Mouse (Mus musculus) adrenal gland, adult (tissue): ENCODE measurements at regions not wholly inside any gene's neighbourhood (a gene's known extent, or its start where the extent isn't known, plus 50 kb on each side); places are given as distances from the start of the nearest gene placed in this dataset.

Source experiments
- DNase-seq, 2 experiments: peaks; one replicate each; pipeline ENCODE4 v3.0.0; 2022 to 2023; ENCODE audit warnings: low spot score in 1 of 2; ENCODE audit not compliant: inconsistent age in 2 of 2

- no peak for DNase-seq
Measured at GRCm38 (mm10) chr15:87089827-87090226, 454.3 kb upstream of the Fam19a5 start.

- no peak for DNase-seq
Measured at GRCm38 (mm10) chr15:87091048-87091777, 452.9 kb upstream of the Fam19a5 start.

DNA sequence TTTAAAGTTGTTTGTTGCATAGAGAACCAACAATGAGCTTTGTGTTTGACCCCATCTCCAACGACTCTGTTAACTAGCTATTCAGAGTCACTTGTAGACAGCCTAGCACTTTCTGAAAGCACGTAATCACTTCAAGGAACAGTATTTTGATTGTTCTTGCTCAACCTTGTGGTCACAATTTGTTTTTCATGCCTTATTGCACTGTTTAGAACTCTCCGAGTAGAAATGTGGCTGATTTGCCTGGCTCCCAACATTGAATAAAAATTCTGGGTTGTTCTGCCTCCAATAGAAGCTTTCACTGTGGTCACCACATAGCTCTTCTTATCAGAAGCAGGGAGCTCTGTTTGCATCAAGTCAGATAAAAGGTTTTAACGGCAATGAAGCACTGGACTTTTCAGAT lies 446.9 kb upstream of the Fam19a5 start:
- DNase-seq, result no peak

DNA sequence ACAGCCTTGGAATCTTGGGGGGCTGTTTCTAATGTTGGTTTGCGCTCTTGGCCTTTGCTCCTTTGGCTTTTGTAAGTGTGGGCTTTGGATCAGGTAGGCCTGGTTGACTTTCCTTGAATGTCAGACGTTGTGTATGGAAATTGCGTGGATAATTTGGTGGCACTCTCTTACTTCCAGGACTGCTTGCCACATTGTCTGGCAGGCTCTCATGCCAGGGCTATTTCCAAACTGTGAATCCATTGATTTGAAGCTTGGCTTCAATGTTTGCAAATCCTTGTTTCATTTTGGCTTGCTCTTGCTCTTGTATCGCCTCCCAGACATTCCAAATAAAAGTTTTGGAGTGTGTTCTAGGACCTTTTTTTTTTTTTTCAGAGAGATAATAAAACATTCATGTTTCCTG lies 443.0 kb upstream of the Fam19a5 start:
- DNase-seq, result no peak

DNA sequence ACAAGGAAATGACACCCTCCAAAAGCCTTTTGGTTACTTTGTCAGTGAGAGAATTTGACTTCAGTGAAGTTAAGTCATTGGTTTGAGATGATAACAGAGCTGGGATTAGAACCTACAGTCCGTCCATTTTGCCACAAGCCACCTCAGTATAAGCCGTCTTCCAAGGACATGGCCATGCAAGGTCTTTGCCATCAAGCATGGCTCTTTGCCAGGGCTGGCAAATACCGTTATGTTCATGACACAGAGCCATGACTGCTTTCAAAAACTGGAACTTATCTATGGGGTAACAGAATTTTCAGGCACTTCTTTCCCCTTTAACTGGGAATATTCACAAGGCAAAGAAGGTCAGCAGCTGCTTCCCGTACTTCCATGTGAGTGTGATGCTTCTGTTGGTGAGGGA lies 441.9 kb upstream of the Fam19a5 start:
- peak in 1 of 2 experiments; percentile 41 for DNase-seq

DNA sequence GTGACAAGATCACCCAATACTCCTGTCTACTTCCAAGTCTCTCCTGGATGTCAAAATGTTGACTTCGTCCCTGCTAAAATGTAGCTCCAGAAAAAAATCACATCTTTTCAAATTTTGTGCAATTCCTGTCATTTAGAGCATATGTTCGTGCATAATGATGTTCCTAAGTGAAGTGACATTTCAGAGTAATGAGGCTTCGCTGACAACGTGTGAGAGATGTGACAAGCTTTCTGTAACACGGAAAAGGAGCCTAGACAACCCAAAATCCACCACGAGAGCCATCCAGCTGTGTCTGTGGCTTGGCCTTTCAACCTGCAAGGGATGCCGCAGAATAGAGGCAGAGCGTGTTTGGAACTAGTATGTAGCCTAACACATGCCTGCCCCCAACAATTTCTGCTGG lies 438.1 kb upstream of the Fam19a5 start:
- DNase-seq, result no peak

DNA sequence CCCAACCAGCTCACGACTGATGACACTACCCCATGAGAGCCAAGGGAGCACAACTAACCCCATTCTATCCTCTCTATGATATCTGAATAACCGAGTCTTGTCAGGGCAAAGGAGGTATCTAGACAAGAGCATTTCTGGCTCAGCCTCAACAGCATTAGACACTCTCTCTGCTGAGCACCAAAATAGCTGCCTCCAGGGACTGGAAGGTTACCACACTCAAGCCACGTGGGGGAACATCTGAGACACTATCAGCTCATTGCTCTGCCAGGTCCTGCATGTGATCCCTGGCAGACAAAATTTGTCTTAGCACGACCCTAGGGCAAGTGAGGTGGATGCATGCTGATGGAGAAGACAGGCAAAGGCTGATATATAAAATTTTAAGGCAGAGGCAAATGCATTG lies 436.4 kb upstream of the Fam19a5 start:
- no peak for DNase-seq

GRCm38 (mm10) chr15:87108411-87108810 lies 435.7 kb upstream of the Fam19a5 start:
- DNase-seq, result no peak

GRCm38 (mm10) chr15:87122656-87123055 lies 421.4 kb upstream of the Fam19a5 start:
- DNase-seq, result no peak

DNA sequence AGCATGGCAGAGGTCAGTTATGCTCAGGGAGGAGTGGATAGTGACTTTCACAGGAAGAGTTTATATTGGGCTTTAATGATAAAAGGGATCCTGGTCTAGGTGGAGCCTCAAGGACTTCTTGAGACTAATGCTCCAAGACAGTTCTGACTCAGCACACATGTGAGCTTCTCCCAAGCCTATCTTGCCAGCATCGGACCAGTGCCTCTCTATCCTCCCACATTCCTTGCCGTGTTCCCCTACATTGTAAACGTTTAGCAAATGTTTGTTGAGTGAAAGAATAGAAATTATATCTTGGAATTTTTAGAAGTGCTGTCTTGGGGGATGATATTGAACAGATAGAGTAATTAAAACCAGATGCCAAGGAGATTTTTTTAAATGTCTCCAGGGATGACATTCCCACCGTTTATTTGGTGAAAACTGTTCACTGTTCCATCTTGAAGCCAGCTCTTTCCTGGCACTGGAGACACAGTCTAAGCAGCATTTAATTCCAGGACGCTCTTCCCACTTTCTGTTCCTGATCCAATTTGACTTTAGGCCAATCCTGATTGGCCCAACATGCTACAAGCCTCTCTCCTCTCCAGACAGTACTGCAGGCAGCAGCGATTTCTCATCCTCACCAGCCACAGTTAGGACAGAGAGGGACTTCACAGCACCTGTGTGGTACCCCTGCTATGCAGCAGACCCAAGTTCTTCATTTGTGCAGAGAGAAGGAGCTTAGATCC lies 418.5 kb upstream of the Fam19a5 start:
- no peak for DNase-seq

GRCm38 (mm10) chr15:87138870-87139269 lies 405.2 kb upstream of the Fam19a5 start:
- DNase-seq, result no peak

DNA sequence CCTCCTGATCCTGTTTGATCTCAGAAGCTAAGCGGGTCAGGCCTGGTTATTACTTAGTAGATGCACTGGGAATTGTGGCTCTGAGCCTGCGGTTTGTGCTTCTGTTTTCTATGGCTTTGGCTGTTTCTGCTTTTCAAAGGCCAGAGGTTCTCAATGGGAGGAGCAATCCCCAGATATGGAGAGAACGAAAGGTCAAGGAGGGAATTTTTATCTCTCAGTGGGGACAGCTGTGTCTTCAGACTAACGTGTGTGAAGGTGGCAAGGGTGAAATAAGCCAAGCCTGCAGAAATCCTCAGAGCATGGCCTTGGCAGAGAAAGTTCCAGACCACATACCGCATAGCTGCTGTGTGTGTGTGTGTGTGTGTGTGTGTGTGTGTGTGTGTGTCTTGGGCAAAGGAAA lies 375.0 kb upstream of the Fam19a5 start:
- peak; percentile 67 to 76 for DNase-seq

DNA sequence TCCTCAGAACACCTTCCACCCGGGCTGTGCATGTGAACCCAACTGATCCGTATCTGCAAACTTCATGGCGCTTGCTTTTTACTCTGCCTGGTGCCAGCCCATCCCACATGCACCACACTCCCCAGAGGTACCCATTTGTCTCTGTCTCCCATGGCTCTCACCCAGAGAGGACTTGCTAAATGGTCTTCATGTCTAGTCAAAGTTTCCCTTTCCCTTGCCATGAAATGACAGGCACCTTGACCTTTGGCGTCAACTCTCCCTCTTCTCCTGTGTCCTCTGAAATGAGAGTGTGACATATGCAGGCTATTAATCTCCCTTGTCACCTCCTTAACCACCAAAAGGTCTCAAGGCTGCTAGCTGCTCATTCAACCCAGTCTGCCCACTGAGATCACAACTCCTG lies 373.2 kb upstream of the Fam19a5 start:
- peak; percentile 55 to 82 for DNase-seq

DNA sequence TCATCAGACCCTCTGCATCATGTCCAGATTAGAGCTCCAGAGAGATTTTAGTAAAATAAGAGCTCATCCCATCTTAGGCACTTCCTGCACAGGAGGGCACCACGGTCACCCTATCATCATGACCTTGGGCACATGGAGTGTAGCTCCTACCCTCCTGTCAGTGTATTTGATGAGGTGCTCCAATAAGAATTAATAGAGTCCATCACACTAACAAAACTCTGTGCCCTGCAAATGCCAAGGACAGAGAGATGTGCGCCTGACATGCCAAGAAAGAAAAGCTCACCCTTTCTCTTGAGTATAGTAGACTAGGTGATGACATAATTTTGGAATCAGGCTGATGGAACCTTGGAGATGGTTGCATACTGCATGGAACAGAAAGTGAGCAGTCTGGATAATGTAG lies 371.0 kb upstream of the Fam19a5 start:
- peak; percentile 53 to 66 for DNase-seq

DNA sequence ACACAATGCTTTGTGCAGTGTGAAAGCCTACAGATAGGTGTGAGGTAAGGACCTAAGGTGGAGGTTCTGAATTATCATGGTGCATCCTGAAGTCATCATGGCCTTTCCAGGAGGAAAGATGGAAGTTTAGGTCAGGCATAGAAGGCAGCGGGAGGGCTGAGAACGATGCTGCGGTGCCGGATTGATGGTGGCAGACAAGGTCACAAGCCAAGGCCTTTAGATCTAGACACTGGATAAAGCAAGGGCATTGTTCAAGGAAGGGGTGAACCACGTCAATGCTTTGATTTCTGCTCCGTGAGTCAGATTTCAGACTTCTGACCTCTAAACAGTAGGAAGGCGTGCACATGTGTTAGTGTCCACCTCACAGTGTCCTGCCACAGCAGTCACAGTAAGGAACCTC lies 365.5 kb upstream of the Fam19a5 start:
- peak; percentile 79 to 88 for DNase-seq

GRCm38 (mm10) chr15:87180836-87181235 lies 363.3 kb upstream of the Fam19a5 start:
- no peak for DNase-seq

GRCm38 (mm10) chr15:87184248-87184647 lies 359.9 kb upstream of the Fam19a5 start:
- no peak for DNase-seq

DNA sequence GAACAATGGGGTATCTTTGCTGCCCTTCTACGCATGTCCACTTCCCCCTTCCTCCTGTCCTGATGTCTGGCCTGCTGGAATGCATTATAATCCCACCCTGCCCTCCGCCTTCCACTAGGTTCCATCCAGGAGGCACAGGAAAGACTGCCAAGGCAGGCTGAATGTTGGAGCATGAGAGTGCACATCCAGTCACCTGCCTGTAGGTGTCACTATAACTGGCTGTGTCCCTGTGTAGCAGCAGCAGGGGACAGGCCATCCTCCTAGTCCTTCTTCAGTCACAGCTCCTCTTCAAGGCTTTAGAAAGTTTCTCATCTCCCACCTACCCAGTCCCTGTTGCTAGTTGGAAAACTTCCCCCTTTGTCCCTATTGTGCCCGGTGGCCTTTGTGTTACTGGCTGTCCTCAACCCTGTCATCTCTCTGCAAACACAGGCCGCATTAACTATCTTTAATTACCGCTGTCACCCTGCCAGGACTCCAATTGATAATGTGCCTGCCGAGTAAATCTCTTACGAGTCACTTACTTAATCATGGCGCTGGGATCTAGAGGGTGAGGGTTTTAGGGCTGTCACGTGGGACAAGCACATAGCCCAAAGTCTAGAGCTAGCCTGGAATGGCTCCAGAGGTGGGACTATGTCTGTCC lies 355.2 kb upstream of the Fam19a5 start:
- no peak for DNase-seq

- no peak for DNase-seq
Measured at GRCm38 (mm10) chr15:87191901-87192300, 352.2 kb upstream of the Fam19a5 start.

DNA sequence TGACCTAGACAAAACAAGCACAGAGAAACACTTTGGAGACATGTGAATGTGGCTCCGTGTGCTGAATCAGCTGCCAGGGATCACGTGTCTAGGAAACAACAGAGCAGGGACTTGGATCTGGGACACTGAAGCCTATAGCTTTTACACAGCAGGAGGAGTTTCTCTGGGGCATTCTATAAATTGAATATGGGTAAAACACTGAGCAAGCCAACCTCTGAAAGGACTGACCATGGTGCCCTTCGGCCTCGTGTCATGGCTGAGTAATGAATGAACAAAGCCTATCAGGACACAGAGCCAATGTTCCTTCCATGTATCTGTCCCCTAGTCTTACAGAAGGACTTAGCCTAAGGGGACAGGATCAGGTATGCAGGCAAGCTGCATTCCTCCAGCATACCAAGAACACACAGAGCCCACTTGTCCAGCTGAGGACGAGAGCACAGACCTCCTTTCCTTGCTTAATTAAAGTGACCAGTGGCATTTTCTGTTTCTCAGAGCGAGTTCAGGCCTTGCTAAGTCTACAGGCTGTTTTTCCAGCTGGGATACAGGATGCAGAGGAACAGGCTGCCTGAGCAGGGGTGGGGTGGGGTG lies 347.7 kb upstream of the Fam19a5 start:
- no peak for DNase-seq

DNA sequence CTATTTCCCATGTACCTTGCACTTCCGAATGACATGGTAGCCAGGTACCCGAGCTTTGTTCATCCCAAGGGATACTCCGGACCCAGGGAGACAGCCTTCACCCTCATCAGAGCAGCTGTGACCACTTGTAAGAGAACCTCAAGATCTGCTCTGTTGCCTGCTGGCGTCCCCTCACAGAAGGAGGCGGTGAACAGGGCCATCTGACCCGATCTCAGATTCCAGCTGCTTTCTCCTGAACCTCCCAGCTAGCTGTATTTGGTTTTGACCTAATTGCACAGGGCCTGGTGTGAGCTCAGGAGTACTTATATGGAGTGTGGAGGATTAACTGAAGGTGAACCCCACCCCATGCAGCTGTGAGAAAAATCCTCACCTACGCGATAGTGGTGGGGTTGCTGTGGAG lies 344.5 kb upstream of the Fam19a5 start:
- no peak for DNase-seq
